Comparison of ENCODE assay signal across 8 mouse cellular contexts in genomic region chr1:152815265-152815701, GRCm38 (mm10). TPM values are rescaled to one million over a fixed set of nuclear protein-coding genes. Genes with fewer than 3 reads are reported as not detected.
A peak's percentile ranks its signal among the peaks of the same experiment; 100 is the strongest.
DNase-seq lines count a peak whose midpoint lies in the region; ATAC-seq lines count a peak whose summit lies in the region.

No protein-coding gene starts in this region.

- no peak overlapping the region for H3K9ac ChIP-seq in heart, embryonic 15.5 days
- no peak overlapping the region for H3K9ac ChIP-seq in midbrain, embryonic 16.5 days (ENCODE audit: low read depth, low read length)

- no peaks in the 10 kb centered on the region for H3K9me3 ChIP-seq in heart, embryonic 15.5 days (replicated peaks)
- no peaks in the 10 kb centered on the region for H3K9me3 ChIP-seq in midbrain, embryonic 16.5 days (replicated peaks; ENCODE audit: control insufficient read depth, low read length, poor library complexity, severe bottlenecking)

- peaks cover 39% of the 10 kb centered on the region for H3K4me1 ChIP-seq in heart, embryonic 15.5 days (replicated peaks)
- H3K4me1 ChIP-seq in midbrain, embryonic 16.5 days (ENCODE audit: control insufficient read depth, insufficient read depth, low read length) = peaks cover 12% of the 10 kb centered on the region

- no peak overlapping the region for H3K4me3 ChIP-seq in heart, embryonic 15.5 days
- no peak overlapping the region for H3K4me3 ChIP-seq in midbrain, embryonic 16.5 days (ENCODE audit: low read depth, low read length)

- peak overlapping the region; percentile 33; the same call in 1 of the 2 replicates for H3K4me2 ChIP-seq in heart, embryonic 15.5 days
- H3K4me2 ChIP-seq in midbrain, embryonic 16.5 days (ENCODE audit: low read length) = no peak overlapping the region

- WGBS in heart, embryonic 15.5 days = 41% methylated on average over 7 of the region's 7 CpGs
- WGBS in midbrain, embryonic 16.5 days = 38% methylated on average over 7 of the region's 7 CpGs

- H3K27me3 ChIP-seq in heart, embryonic 15.5 days = no peaks in the 10 kb centered on the region
- no peaks in the 10 kb centered on the region for H3K27me3 ChIP-seq in midbrain, embryonic 16.5 days (ENCODE audit: control insufficient read depth, insufficient read depth, low read depth, low read length)

- H3K36me3 ChIP-seq in heart, embryonic 15.5 days = no peaks in the 10 kb centered on the region
- no peaks in the 10 kb centered on the region for H3K36me3 ChIP-seq in midbrain, embryonic 16.5 days (ENCODE audit: control insufficient read depth, insufficient read depth, low read length)

- DNase-seq in right cerebral cortex, postnatal 14 days = peak; percentile 39
- DNase-seq in right cerebral cortex, adult 18-20 months = no peak
- DNase-seq in cerebellum, postnatal 10 days = peak; percentile 85 to 87
- peak; percentile 53 for DNase-seq in liver
- DNase-seq in right cerebral cortex, adult 2 months (ENCODE audit: low spot score in 2 of 2) = no peak
- no peak for DNase-seq in adrenal gland, postnatal 4 days (ENCODE audit: low spot score in 2 of 2)

- H3K27ac ChIP-seq in heart, embryonic 15.5 days = no peak overlapping the region
- H3K27ac ChIP-seq in midbrain, embryonic 16.5 days (ENCODE audit: low read length) = no peak overlapping the region

- peak; percentile 27 for ATAC-seq in heart, embryonic 15.5 days (replicated peaks; ENCODE audit: insufficient number of reproducible peaks, insufficient read depth, low FRiP score, low read depth)
- peak; percentile 75 for ATAC-seq in midbrain, embryonic 16.5 days

RNA-seq across cellular contexts. Expression of gene Ncf2, which starts 15.3 kb away (rescaled TPM):
- polyA plus RNA-seq in heart, embryonic 15.5 days (2015; fragmentation: Nextera tagmentation; extraction: Ambion mirVana) = 3.3 and 5.8 TPM in 2 replicates
- 1.9 and 2.3 TPM in 2 replicates for polyA plus RNA-seq in midbrain, embryonic 16.5 days (2015; fragmentation: Nextera tagmentation; extraction: Ambion mirVana)
- 1 to 10 TPM; 5.4 to 7.3 TPM for total RNA-seq in adrenal gland, postnatal 4 days (2021)

RNA-seq across cellular contexts. Expression of gene Arpc5, which starts 48.9 kb away (rescaled TPM):
- 189 and 199 TPM in 2 replicates for polyA plus RNA-seq in heart, embryonic 15.5 days (2015; fragmentation: Nextera tagmentation; extraction: Ambion mirVana)
- 380 and 393 TPM in 2 replicates for polyA plus RNA-seq in midbrain, embryonic 16.5 days (2015; fragmentation: Nextera tagmentation; extraction: Ambion mirVana)
- 100 to 1,000 TPM; 120 to 124 TPM for total RNA-seq in adrenal gland, postnatal 4 days (2021)

RNA-seq across cellular contexts. Expression of gene Rgl1, which starts 49.1 kb away (rescaled TPM):
- polyA plus RNA-seq in heart, embryonic 15.5 days (2015; fragmentation: Nextera tagmentation; extraction: Ambion mirVana) = 54.7 and 64.6 TPM in 2 replicates
- polyA plus RNA-seq in midbrain, embryonic 16.5 days (2015; fragmentation: Nextera tagmentation; extraction: Ambion mirVana) = 13.3 and 13.9 TPM in 2 replicates
- 10 to 100 TPM; 50.8 to 60.7 TPM for total RNA-seq in adrenal gland, postnatal 4 days (2021)

Comparison
In these comparisons a context has a peak if more than half of its experiments do, and no peak if none do; other contexts are left out.
1. DNase-seq: peak in right cerebral cortex, postnatal 14 days (single experiment), cerebellum, postnatal 10 days (2 of 2) and liver (single experiment); none in right cerebral cortex, adult 18-20 months (single experiment), right cerebral cortex, adult 2 months (0 of 2) and adrenal gland, postnatal 4 days (0 of 2).